Mouse (Mus musculus): ENCODE measurements around the gene F10.

DNA sequence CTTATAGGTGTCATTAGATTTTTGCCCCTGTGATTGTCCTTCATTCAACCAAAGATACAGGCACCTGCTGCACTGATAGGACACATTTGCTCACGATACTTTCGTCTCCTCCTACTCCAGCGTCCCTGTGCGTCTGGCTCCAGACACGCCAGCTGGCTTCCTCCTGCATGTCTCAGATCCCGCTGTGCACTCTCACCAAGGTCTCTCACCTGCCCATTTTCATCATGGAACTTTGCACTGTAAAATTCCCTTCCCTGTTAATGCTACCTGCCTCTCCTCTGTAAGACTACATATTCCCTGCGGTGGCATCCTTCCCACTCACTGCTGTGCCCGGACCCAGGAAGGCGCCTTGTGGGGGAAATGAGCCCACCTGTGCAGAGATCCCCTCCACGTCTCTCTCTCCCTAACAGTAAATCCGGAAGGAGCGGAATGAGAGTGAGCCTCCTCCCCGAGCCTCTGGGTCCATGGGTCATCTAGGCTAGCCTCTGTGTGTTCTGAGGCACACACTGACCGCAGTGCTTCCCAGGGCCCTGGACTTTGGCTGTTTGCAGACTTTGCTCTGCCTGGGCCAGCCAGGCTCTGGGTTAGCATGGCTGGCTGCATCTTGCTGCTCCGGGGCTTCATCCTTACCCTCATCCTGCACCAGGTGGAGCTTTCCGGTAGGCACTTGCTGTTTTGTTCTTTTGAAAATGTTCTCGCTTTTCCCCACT, 23.5 kb downstream of the F10 start, which contains the start of gene Proz:
- TF ChIP-seq POLR2A (IDR thresholded peaks at IDR 0.05; ENCODE audit: borderline replicate concordance, control insufficient read depth, low read depth, low read length) (no peak), CTCF (IDR thresholded peaks at IDR 0.05; ENCODE audit: control insufficient read depth, insufficient read depth, low read length) (no peak)

Data from bone marrow, adult 2 months (tissue).